Comparison of ENCODE assay signal across 9 mouse cellular contexts in the genomic region with DNA sequence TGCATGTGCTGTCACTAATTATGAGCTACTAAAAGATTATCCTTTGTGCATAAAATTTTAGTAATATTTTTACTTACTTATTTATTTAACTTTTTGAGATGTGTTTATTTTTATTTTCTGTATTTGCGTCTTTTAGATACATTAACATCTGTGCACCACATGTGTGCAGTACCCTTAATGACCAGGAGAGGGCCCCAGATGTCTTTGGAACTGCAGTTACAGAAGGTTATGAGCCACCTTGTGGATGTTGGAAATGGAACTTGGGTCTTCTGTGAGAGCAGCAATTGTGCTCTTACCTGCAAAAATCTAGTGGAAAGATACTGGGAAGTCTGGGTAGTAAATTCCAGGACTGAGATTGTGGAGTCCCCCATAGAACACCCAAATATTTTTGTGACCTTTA.
A peak's percentile ranks its signal among the peaks of the same experiment; 100 is the strongest.
DNase-seq lines count a peak whose midpoint lies in the region; ATAC-seq and TF ChIP-seq lines count a peak whose summit lies in the region.
"Had no signal": no experiment of that assay in that cellular context is flagged by ENCODE, and none has a peak within 500 bp of the region (broad histone marks: within the 10 kb centered on the region; RNA-seq: fewer than 3 reads in every experiment).

No protein-coding gene starts in this region.

- ATAC-seq in cerebellum, adult (ENCODE audit: insufficient number of reproducible peaks, low FRiP score, low TSS enrichment), result no peak
- no peak for ATAC-seq in kidney, postnatal 0 days (replicated peaks; ENCODE audit: low FRiP score, low read depth)

- no peak overlapping the region for H3K27ac ChIP-seq in kidney, postnatal 0 days
- H3K27ac ChIP-seq: heart, embryonic 15.5 days had no signal

- H3K27me3 ChIP-seq in kidney, postnatal 0 days (ENCODE audit: insufficient read depth, low read length), result no peaks in the 10 kb centered on the region
- H3K27me3 ChIP-seq: heart, embryonic 15.5 days had no signal

- H3K9me3 ChIP-seq in kidney, postnatal 0 days (replicated peaks; ENCODE audit: low read length), result no peaks in the 10 kb centered on the region
- H3K9me3 ChIP-seq: heart, embryonic 15.5 days had no signal

- no peaks in the 10 kb centered on the region for H3K36me3 ChIP-seq in kidney, postnatal 0 days (ENCODE audit: insufficient read depth, low read length)
- H3K36me3 ChIP-seq: heart, embryonic 15.5 days had no signal

- H3K4me1 ChIP-seq in kidney, postnatal 0 days (replicated peaks; ENCODE audit: insufficient read depth, low read length), result no peaks in the 10 kb centered on the region
- H3K4me1 ChIP-seq: heart, embryonic 15.5 days had no signal

- peak; percentile 3 for DNase-seq in cerebellum, adult 8-10 months
- peak; percentile 61 for DNase-seq in left cerebral cortex, postnatal 4 days
- DNase-seq in left cerebral cortex, postnatal 25 days (ENCODE audit: low spot score in 2 of 2), result no peak
- DNase-seq in brain, adult 2 months (ENCODE audit: low read depth, low spot score), result peak; percentile 32
- peak; percentile 38 for DNase-seq in kidney, postnatal 0 days (ENCODE audit: low spot score)
- DNase-seq in retina, adult 2 months (ENCODE audit: low read depth, low spot score), result peak; percentile 22
- DNase-seq in yolk sac, embryonic 10.5 days (ENCODE audit: low spot score), result no peak

- H3K4me2 ChIP-seq in kidney, postnatal 0 days (ENCODE audit: low read length), result no peak overlapping the region
- H3K4me2 ChIP-seq: heart, embryonic 15.5 days had no signal

- H3K9ac ChIP-seq in kidney, postnatal 0 days (ENCODE audit: low read depth, low read length), result no peak overlapping the region
- H3K9ac ChIP-seq: heart, embryonic 15.5 days had no signal

- intact Hi-C loops in left cerebral cortex, postnatal 4 days (cut with DNase I), result no loop called here
- intact Hi-C loops in left cerebral cortex, postnatal 25 days (cut with DNase I), result no loop called here

- peak; percentile 81 for TF ChIP-seq CTCF in kidney, postnatal 0 days (IDR thresholded peaks at IDR 0.05; ENCODE audit: low read depth)

- no peak overlapping the region for H3K4me3 ChIP-seq in kidney, postnatal 0 days (replicated peaks; ENCODE audit: low read depth, low read length)
- H3K4me3 ChIP-seq: heart, embryonic 15.5 days had no signal

- WGBS in kidney, postnatal 0 days, result 92% methylated on average over 1 of the region's 1 CpGs

Comparison
In these comparisons a context has a peak if more than half of its experiments do, and no peak if none do; other contexts are left out.
1. DNase-seq: peak in cerebellum, adult 8-10 months (single experiment), left cerebral cortex, postnatal 4 days (single experiment), brain, adult 2 months (single experiment), kidney, postnatal 0 days (single experiment) and retina, adult 2 months (single experiment); none in left cerebral cortex, postnatal 25 days (0 of 2) and yolk sac, embryonic 10.5 days (single experiment).